Mouse (Mus musculus): ENCODE measurements around the gene Acot3. TPM values are rescaled to one million over a fixed set of nuclear protein-coding genes. Genes with fewer than 3 reads are reported as not detected.
"Not testable (repeated sequence)": the region's sequence is repeated elsewhere in the genome, so short reads cannot be mapped to it uniquely, and the experiment has no call there.

The Acot3 gene
- 1 to 10 TPM; 2.7 to 4.0 TPM for total RNA-seq (2021)
- long read RNA-seq, experiment 1, partial matches to known transcripts: 2 of 2 reads
- long read RNA-seq, experiment 1, other reads (novel, unspliced or antisense): 0 of 2 reads
- long read RNA-seq, experiment 2, partial matches to known transcripts: 1 of 3 reads
- long read RNA-seq, experiment 2, other reads (novel, unspliced or antisense): 2 of 3 reads

- no peak for DNase-seq (ENCODE audit: low spot score in 2 of 2)
- no peak within 1 kb of the TSS for H3K27ac ChIP-seq
- peak within 1 kb of the TSS; percentile 58 for H3K4me3 ChIP-seq
- no peak for TF ChIP-seq CTCF (conservative IDR thresholded peaks at IDR 0.05)
Observed at GRCm38 (mm10) chr12:84051937-84052474, at the start of gene Acot3. Gene Acot3 (plus strand): TSS chr12:84052144.

- no peak for DNase-seq (ENCODE audit: low spot score in 2 of 2)
- Histone ChIP-seq H3K27ac (no peak overlapping the region), H3K4me3 (no peak overlapping the region)
- no peak for TF ChIP-seq CTCF (conservative IDR thresholded peaks at IDR 0.05)
Observed at GRCm38 (mm10) chr12:84003866-84004265, 48.1 kb upstream of the Acot3 start.

DNA sequence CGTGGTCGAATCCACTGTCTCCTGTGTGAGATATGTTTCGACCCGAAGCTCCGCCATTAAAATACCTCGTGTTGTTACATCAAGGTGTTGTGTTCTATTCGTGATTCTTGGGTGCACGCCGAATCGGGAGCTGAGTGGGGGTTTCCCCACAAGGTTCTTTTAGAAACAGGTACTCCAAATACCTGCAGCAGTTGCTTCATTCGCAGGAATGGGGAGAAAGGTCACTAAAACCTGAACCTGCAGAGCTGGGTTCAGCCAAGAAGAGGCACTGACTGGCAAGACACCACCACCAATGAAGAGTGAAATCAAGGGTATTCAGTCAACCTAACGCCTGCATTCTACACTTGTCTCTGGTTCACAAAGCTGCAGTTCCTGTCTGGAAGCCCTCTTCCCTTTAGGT, 43.7 kb upstream of the Acot3 start:
- Histone ChIP-seq H3K27ac (no peak overlapping the region), H3K4me3 (no peak overlapping the region)
- DNase-seq (ENCODE audit: low spot score in 2 of 2): no peak
- no peak for TF ChIP-seq CTCF (conservative IDR thresholded peaks at IDR 0.05)

DNA sequence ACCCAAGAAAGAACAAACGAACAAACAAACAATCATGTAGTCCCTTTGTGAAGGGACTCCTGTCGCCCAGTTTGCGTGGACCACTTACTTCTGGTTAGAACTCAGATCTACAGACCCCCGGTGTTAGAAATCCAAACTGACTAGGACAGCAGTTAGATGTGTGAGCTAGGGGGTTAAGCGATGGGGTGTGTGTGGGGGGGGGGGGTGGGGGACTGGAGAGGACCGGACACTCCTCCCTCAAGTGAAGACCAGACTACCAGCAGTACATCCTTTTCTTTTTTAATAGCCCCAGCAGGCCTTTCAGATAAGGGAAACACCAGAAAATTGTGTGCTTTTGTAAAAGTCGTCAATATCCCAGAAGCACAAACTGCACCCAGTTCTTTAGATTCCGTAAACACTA, 43.2 kb upstream of the Acot3 start:
- peak overlapping the region; percentile 60 for H3K4me3 ChIP-seq
- no peak for DNase-seq (ENCODE audit: low spot score in 2 of 2)
- peak overlapping the region; percentile 84 for H3K27ac ChIP-seq
- TF ChIP-seq CTCF (conservative IDR thresholded peaks at IDR 0.05): no peak

GRCm38 (mm10) chr12:84009171-84009965, 42.6 kb upstream of the Acot3 start, which contains the start of gene Acot1:
Gene Acot1 (plus strand): TSS chr12:84009490.
- DNase-seq (ENCODE audit: low spot score in 2 of 2): peak; percentile 49 to 70
- Histone ChIP-seq H3K27ac (peak within 1 kb of the TSS; percentile 84), H3K4me3 (peak within 1 kb of the TSS; percentile 60)
- TF ChIP-seq CTCF (conservative IDR thresholded peaks at IDR 0.05): 0 out of 2 replicates have a peak, but pooled peaks have one; percentile 16

DNA sequence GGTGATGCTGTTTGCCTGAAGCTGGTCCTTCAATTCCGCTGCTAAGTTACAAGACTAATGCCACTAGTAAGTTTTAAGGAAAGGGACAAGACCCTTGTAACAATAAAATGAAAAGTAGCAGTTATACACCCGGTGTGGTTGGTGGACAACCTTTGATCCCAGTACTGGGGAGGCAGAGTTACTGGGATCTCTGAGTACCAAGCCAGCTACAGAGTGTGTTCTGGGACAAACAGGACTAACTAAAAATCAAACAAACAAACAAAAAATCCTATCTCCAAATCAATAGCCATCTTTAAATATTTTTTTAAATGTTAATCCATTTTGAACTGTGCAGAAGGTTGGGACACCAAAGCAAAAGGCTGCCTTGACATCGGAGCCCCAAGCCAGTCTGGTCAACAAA, 41.7 kb upstream of the Acot3 start:
- H3K4me3 ChIP-seq: peak overlapping the region; percentile 60
- DNase-seq (ENCODE audit: low spot score in 2 of 2): no peak
- peak overlapping the region; percentile 84 for H3K27ac ChIP-seq
- TF ChIP-seq CTCF (conservative IDR thresholded peaks at IDR 0.05): no peak

DNA sequence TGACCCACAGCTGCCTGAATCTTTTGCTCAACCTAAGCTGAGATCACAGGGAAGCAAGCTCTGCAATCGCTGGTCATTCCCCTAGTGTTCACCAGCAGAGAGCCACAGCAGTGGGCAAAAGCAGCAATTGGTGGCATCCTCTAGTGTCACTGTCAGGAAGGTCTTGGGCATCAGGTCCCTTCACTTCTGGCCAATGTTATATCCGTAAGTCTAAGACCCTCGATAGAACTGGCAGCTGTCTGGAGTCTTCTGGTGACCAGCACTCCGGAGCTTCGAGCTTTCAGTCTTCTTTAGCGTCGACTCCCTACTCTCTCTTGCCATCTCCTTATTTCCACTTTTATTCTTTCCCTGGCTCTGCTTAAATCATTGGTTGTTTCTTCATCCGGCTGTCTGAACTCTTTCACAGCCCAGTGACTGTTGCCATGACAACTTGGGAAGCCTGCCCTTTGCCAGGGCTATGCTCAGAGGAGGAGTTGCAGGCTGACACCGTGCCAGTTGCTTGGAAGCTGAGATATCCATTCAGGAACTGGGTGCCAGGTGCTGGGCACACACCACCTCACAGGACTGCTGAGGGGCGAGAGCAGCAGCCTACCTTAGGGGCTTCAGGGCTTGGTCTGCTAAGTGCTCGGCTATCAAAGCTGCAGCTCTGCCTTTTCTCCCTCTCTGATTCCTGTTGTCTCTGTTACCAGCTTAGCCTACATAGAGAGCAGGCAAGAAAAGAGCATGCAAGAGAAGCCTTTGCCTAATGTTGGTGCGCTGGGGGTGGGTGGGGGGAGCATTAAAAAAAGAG, 40.5 kb upstream of the Acot3 start:
- DNase-seq (ENCODE audit: low spot score in 2 of 2): peak; percentile 58 to 72
- peak overlapping the region; percentile 84 for H3K27ac ChIP-seq
- H3K4me3 ChIP-seq: peak overlapping the region; percentile 17; the same call in 1 of the 2 replicates
- no peak for TF ChIP-seq CTCF (conservative IDR thresholded peaks at IDR 0.05)

DNA sequence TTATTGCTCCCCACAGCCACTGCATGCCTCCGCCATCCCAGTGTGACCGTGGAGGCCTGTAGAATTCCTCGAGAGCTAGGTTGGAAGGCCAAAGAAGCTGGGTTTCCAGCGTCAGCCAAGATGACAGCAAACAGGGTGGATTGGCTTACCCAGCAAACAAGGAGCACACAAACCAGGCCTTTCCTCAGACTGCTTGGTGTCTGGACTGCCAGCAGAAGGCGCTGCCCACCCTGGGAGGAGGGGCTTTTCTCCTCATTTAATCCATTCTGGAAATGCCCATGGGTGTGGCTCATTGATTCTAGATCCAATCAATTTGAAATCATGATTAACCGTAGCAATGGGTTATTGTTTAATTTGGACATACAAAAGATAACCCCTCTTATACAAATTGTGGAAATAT, 38.8 kb upstream of the Acot3 start:
- no peak for DNase-seq (ENCODE audit: low spot score in 2 of 2)
- Histone ChIP-seq H3K4me3 (no peak overlapping the region), H3K27ac (peak overlapping the region; percentile 53; the same call in 1 of the 2 replicates)
- peak; percentile 60 for TF ChIP-seq CTCF (conservative IDR thresholded peaks at IDR 0.05)

DNA sequence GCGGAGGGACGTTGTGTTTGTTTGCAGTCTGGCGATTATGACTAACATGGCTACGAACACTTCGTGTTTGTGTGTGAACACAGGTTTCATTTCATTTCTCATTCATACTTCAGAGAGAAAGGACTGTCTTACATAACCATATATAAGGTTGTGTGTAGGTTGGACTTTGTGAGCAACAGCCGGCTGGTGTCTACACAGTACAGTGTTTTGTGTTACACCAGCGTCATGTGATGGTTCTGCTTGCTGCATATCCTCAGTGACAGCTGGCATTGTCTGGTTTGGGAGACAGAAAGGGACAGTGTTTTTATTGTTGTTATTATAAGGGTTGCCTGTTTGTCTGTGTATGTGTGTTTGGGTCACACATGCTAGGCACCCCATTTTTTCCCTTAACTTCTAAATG, 38.2 kb upstream of the Acot3 start:
- DNase-seq (ENCODE audit: low spot score in 2 of 2): no peak
- H3K27ac ChIP-seq: peak overlapping the region; percentile 53; the same call in 1 of the 2 replicates
- TF ChIP-seq CTCF (conservative IDR thresholded peaks at IDR 0.05): no peak
- no peak overlapping the region for H3K4me3 ChIP-seq

GRCm38 (mm10) chr12:84020528-84020927, 31.4 kb upstream of the Acot3 start:
- not testable (repeated sequence) for H3K4me3 ChIP-seq; DNase-seq (ENCODE audit: low spot score in 2 of 2); H3K27ac ChIP-seq

DNA sequence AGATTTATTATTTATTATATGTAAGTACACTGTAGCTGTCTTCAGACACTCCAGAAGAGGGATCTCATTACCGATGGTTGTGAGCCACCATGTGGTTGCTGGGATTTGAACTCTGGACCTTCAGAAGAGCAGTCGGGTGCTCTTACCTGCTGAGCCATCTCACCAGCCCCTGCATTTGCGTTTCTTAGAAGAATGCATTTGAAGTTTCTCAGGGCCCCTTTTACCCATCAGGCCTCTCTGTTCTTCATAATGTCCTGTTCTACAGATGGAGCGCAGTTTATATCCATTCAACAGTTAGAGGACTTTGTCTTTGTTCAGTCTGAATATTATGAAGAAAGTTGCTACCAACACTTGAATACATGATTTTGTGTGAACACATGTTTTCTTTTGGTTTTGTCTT, 29.7 kb upstream of the Acot3 start:
- H3K27ac ChIP-seq; H3K4me3 ChIP-seq; DNase-seq (ENCODE audit: low spot score in 2 of 2): not testable (repeated sequence)

- H3K4me3 ChIP-seq: no peak overlapping the region
- no peak for TF ChIP-seq CTCF (conservative IDR thresholded peaks at IDR 0.05)
- DNase-seq (ENCODE audit: low spot score in 2 of 2): no peak
- no peak overlapping the region for H3K27ac ChIP-seq
Observed at GRCm38 (mm10) chr12:84023052-84023745, 28.7 kb upstream of the Acot3 start.
